Mouse (Mus musculus) liver, postnatal 0 days (tissue): Measurements from ENCODE around the gene Kif20b. TPM values are rescaled to one million over a fixed set of nuclear protein-coding genes. Genes with fewer than 3 reads are reported as not detected.

Experiments
- ATAC-seq: fragments of 200-750 bp; cut with Nextera tagmentation; 2 replicates; pipeline ENCODE4 v1.8.0; 2017; ENCODE audit warnings: mild to moderate bottlenecking, moderate library complexity
- DNase-seq: peaks from one replicate; pipeline ENCODE4 v3.0.0-alpha.2; 2016
- H3K27ac ChIP-seq: fragments of 300-500 bp; sonication (generic); 2 replicates; pipeline ENCODE4 v1.5.1; 2014; ENCODE audit warnings: antibody characterized with exemption, moderate library complexity, mild to moderate bottlenecking, low read depth
- H3K27me3 ChIP-seq: fragments of 300-500 bp; sonication (generic); 2 replicates; pipeline ENCODE4 v1.6.1; 2014; ENCODE audit warnings: low read length, control low read depth, mixed read lengths; ENCODE audit not compliant: insufficient read depth
- H3K36me3 ChIP-seq: fragments of 300-500 bp; sonication (generic); replicated peaks from 2 replicates; pipeline ENCODE4 v1.6.1; 2014; ENCODE audit warnings: mild to moderate bottlenecking, control low read depth, low read length, moderate library complexity, mixed read lengths; ENCODE audit not compliant: insufficient read depth
- H3K4me1 ChIP-seq: fragments of 300-500 bp; sonication (generic); 2 replicates; pipeline ENCODE4 v1.6.1; 2014; ENCODE audit warnings: antibody characterized with exemption, mild to moderate bottlenecking, control low read depth; ENCODE audit not compliant: insufficient read depth
- H3K4me2 ChIP-seq: fragments of 300-500 bp; sonication (generic); 2 replicates; pipeline ENCODE4 v1.6.1; 2014; ENCODE audit warnings: low read depth, mild to moderate bottlenecking, low read length, moderate library complexity, mixed read lengths
- H3K4me3 ChIP-seq: fragments of 300-500 bp; sonication (generic); 2 replicates; pipeline ENCODE4 v1.5.1; 2014; ENCODE audit warnings: low read depth, low read length
- H3K9ac ChIP-seq: fragments of 300-500 bp; sonication (generic); replicated peaks from 2 replicates; pipeline ENCODE4 v1.6.1; 2014; ENCODE audit warnings: mild to moderate bottlenecking, moderate library complexity
- H3K9me3 ChIP-seq: fragments of 300-500 bp; sonication (generic); 2 replicates; pipeline ENCODE4 v1.6.1; 2016; ENCODE audit warnings: mild to moderate bottlenecking, control low read depth, low read length, mixed read lengths
- CTCF ChIP-seq: sonication (generic); IDR thresholded peaks from 2 replicates; pipeline ENCODE4 v1.5.1; 2016; ENCODE audit warnings: antibody characterized with exemption, low read depth
- EP300 ChIP-seq: IDR thresholded peaks from 2 replicates; pipeline ENCODE4 v1.6.1; 2016; ENCODE audit warnings: antibody characterized with exemption, low read depth, mild to moderate bottlenecking
- WGBS: fragments of 180-500 bp; shearing (Covaris S2); extraction: QIAGEN DNeasy Blood & Tissue Kit; methylation state at CpG from one replicate; pipeline ENCODE4 v1.1.7; 2014; ENCODE audit not compliant: insufficient replicate concordance; 5-methylcytosine and 5-hydroxymethylcytosine counted together
- polyA plus RNA-seq: library from polyadenylated mRNA; unstranded; fragments of >200 nt; fragmentation: Nextera tagmentation; extraction: Ambion mirVana; gene quantifications from 2 replicates; pipeline ENCODE4 v1.2.1, GENCODE M21; 2015

Kif20b gene
- polyA plus RNA-seq, 1 experiment from 2014 or later, result 18.0 TPM

- no peak for DNase-seq
- no peak overlapping the region for H3K9ac ChIP-seq
- ATAC-seq, result no peak
- no peaks in the 10 kb centered on the region for H3K27me3 ChIP-seq
- H3K9me3 ChIP-seq, result no peaks in the 10 kb centered on the region
- WGBS, result 92% methylated on average over 11 of the region's 11 CpGs
- H3K4me3 ChIP-seq, result no peak overlapping the region
- H3K4me2 ChIP-seq, result no peak overlapping the region
- H3K27ac ChIP-seq, result no peak overlapping the region
- TF ChIP-seq CTCF, result no peak
- no peak for TF ChIP-seq EP300
- no peaks in the 10 kb centered on the region for H3K4me1 ChIP-seq
- peaks cover 50% of the 10 kb centered on the region for H3K36me3 ChIP-seq
Observed at GRCm38 (mm10) chr19:34953842-34954541, 31.8 kb downstream of the Kif20b start.

- Histone ChIP-seq H3K4me3 (no peak overlapping the region), H3K4me2 (no peak overlapping the region), H3K9ac (no peak overlapping the region), H3K36me3 (peaks cover 42% of the 10 kb centered on the region), H3K4me1 (no peaks in the 10 kb centered on the region), H3K9me3 (no peaks in the 10 kb centered on the region), H3K27me3 (no peaks in the 10 kb centered on the region), H3K27ac (no peak overlapping the region)
- ATAC-seq (no peak), DNase-seq (no peak)
- TF ChIP-seq EP300 (no peak), CTCF (no peak)
- WGBS, result 79% methylated on average over 11 of the region's 11 CpGs
Observed at GRCm38 (mm10) chr19:34959369-34959768, 37.2 kb downstream of the Kif20b start.

- ATAC-seq (no peak), DNase-seq (no peak)
- H3K4me1 ChIP-seq, result no peaks in the 10 kb centered on the region
Observed at GRCm38 (mm10) chr19:34984742-34985141, 62.6 kb downstream of the Kif20b start.

GRCm38 (mm10) chr19:34990443-34990842, 68.3 kb downstream of the Kif20b start:
- H3K4me1 ChIP-seq, result no peaks in the 10 kb centered on the region
- TF ChIP-seq EP300, result no peak
- TF ChIP-seq CTCF, result no peak
- H3K36me3 ChIP-seq, result no peaks in the 10 kb centered on the region
- no peaks in the 10 kb centered on the region for H3K27me3 ChIP-seq
- no peak overlapping the region for H3K4me2 ChIP-seq
- 62% methylated on average over 4 of the region's 4 CpGs for WGBS
- H3K27ac ChIP-seq, result no peak overlapping the region
- ATAC-seq, result no peak
- no peak overlapping the region for H3K4me3 ChIP-seq
- no peak for DNase-seq
- no peak overlapping the region for H3K9ac ChIP-seq
- no peaks in the 10 kb centered on the region for H3K9me3 ChIP-seq

More at GRCm38 (mm10) chr19:34984742-34985141, 62.6 kb downstream of the Kif20b start:
- WGBS, result 64% methylated on average over 2 of the region's 2 CpGs
- Histone ChIP-seq H3K4me2 (no peak overlapping the region), H3K27me3 (no peaks in the 10 kb centered on the region), H3K9me3 (no peaks in the 10 kb centered on the region), H3K36me3 (no peaks in the 10 kb centered on the region), H3K4me3 (no peak overlapping the region), H3K9ac (no peak overlapping the region), H3K27ac (no peak overlapping the region)
- TF ChIP-seq EP300 (no peak), CTCF (no peak)

GRCm38 (mm10) chr19:34992969-34993527, 70.9 kb downstream of the Kif20b start:
- Histone ChIP-seq H3K36me3 (no peaks in the 10 kb centered on the region), H3K4me1 (no peaks in the 10 kb centered on the region), H3K4me3 (no peak overlapping the region), H3K9ac (no peak overlapping the region), H3K9me3 (no peaks in the 10 kb centered on the region), H3K4me2 (no peak overlapping the region), H3K27me3 (no peaks in the 10 kb centered on the region), H3K27ac (no peak overlapping the region)
- TF ChIP-seq CTCF (peak; percentile 82), EP300 (no peak)
- ATAC-seq, result no peak
- DNase-seq, result peak; percentile 34
- WGBS, result 9% methylated on average over 1 of the region's 1 CpGs

- Histone ChIP-seq H3K4me1 (no peaks in the 10 kb centered on the region), H3K4me2 (no peak overlapping the region), H3K4me3 (no peak overlapping the region), H3K27ac (no peak overlapping the region), H3K9me3 (no peaks in the 10 kb centered on the region), H3K9ac (no peak overlapping the region), H3K36me3 (no peaks in the 10 kb centered on the region), H3K27me3 (no peaks in the 10 kb centered on the region)
- ATAC-seq, result no peak
- 70% methylated on average over 3 of the region's 3 CpGs for WGBS
- no peak for DNase-seq
- TF ChIP-seq CTCF (no peak), EP300 (no peak)
Observed at GRCm38 (mm10) chr19:35015058-35015457, 92.9 kb downstream of the Kif20b start.
